Mouse (Mus musculus) limb, embryonic 12.5 days (tissue): ENCODE measurements at regions not wholly inside any gene's neighbourhood (a gene's known extent, or its start where the extent isn't known, plus 50 kb on each side); places are given as distances from the start of the nearest gene placed in this dataset.
A peak's percentile ranks its signal among the peaks of the same experiment; 100 is the strongest.

Experiments
- ATAC-seq: fragments of 200-750 bp; cut with Nextera tagmentation; 2 replicates; pipeline ENCODE4 v1.8.0; 2017; ENCODE audit warnings: low read depth, moderate TSS enrichment; ENCODE audit not compliant: insufficient number of reproducible peaks, insufficient read depth, low FRiP score, low TSS enrichment
- H3K27ac ChIP-seq: fragments of 300-500 bp; sonication (generic); 2 replicates; pipeline ENCODE4 v1.5.1; 2016; ENCODE audit warnings: mild to moderate bottlenecking, moderate library complexity
- H3K27me3 ChIP-seq: fragments of 300-500 bp; sonication (generic); 2 replicates; pipeline ENCODE4 v1.6.1; 2016; ENCODE audit warnings: mild to moderate bottlenecking, moderate library complexity
- H3K36me3 ChIP-seq: fragments of 300-500 bp; sonication (generic); 2 replicates; pipeline ENCODE4 v1.6.1; 2016; ENCODE audit warnings: mild to moderate bottlenecking, moderate library complexity
- H3K4me1 ChIP-seq: fragments of 300-500 bp; sonication (generic); replicated peaks from 2 replicates; pipeline ENCODE4 v1.6.1; 2016
- H3K4me2 ChIP-seq: fragments of 300-500 bp; sonication (generic); 2 replicates; pipeline ENCODE4 v1.6.1; 2016; ENCODE audit warnings: mild to moderate bottlenecking, moderate library complexity
- H3K4me3 ChIP-seq: fragments of 300-500 bp; sonication (generic); replicated peaks from 2 replicates; pipeline ENCODE4 v1.5.1; 2016; ENCODE audit warnings: mild to moderate bottlenecking
- H3K9ac ChIP-seq: fragments of 300-500 bp; sonication (generic); replicated peaks from 2 replicates; pipeline ENCODE4 v1.6.1; 2016; ENCODE audit warnings: mild to moderate bottlenecking, moderate library complexity
- H3K9me3 ChIP-seq: fragments of 300-500 bp; sonication (generic); 2 replicates; pipeline ENCODE4 v1.6.1; 2016; ENCODE audit warnings: mild to moderate bottlenecking, moderate library complexity
- WGBS: fragments of 180-500 bp; shearing (Covaris S2); methylation state at CpG from one replicate; pipeline ENCODE4 v1.1.7; 2016; 5-methylcytosine and 5-hydroxymethylcytosine counted together

- no peak for ATAC-seq
- Histone ChIP-seq H3K27me3 (peaks cover 6% of the 10 kb centered on the region; the same call in 1 of the 2 replicates), H3K36me3 (no peaks in the 10 kb centered on the region), H3K4me3 (no peak overlapping the region), H3K27ac (0 out of 2 replicates have a peak overlapping the region, but pooled peaks have one; percentile 23), H3K4me2 (no peak overlapping the region), H3K9me3 (no peaks in the 10 kb centered on the region), H3K4me1 (peaks cover 22% of the 10 kb centered on the region), H3K9ac (no peak overlapping the region)
- WGBS: 85% methylated on average over 2 of the region's 2 CpGs
Measured at GRCm38 (mm10) chr16:62470133-62470532, 316.5 kb downstream of the Nsun3 start.

- peaks cover 6% of the 10 kb centered on the region; the same call in 1 of the 2 replicates for H3K27me3 ChIP-seq
- H3K4me2 ChIP-seq: no peak overlapping the region
- no peak overlapping the region for H3K4me3 ChIP-seq
- peak; percentile 67; the same call in 1 of the 2 replicates for ATAC-seq
- WGBS: 31% methylated on average over 3 of the region's 3 CpGs
- H3K9me3 ChIP-seq: no peaks in the 10 kb centered on the region
- H3K27ac ChIP-seq: 0 out of 2 replicates have a peak overlapping the region, but pooled peaks have one; percentile 25
- no peak overlapping the region for H3K9ac ChIP-seq
- H3K36me3 ChIP-seq: no peaks in the 10 kb centered on the region
- H3K4me1 ChIP-seq: peaks cover 22% of the 10 kb centered on the region
Measured at GRCm38 (mm10) chr16:62469286-62469685, 317.3 kb downstream of the Nsun3 start.

DNA sequence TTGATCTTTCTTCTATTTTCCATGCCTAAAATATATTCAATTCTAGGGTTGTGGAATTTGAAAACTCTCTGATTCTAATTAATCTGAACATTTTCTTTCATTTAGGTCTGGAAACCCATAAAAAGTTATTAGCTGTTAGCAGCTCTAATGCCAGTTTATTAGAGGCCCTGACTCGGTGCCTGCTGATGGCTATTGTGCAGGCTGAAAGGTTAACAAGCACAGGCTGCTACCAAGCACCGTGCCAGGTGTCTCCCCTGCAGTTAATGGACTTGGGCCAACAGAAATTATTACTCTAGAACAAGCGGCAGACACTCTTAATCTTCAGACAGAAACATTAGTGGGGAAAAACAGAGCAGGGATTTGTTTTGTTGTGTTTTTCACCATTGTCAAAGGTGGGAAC lies 317.8 kb downstream of the Nsun3 start:
- H3K9me3 ChIP-seq: no peaks in the 10 kb centered on the region
- WGBS: 6% methylated on average over 3 of the region's 3 CpGs
- H3K4me3 ChIP-seq: no peak overlapping the region
- no peak overlapping the region for H3K27ac ChIP-seq
- peak; percentile 97 for ATAC-seq
- no peaks in the 10 kb centered on the region for H3K36me3 ChIP-seq
- H3K27me3 ChIP-seq: peaks cover 6% of the 10 kb centered on the region; the same call in 1 of the 2 replicates
- H3K4me2 ChIP-seq: no peak overlapping the region
- no peak overlapping the region for H3K9ac ChIP-seq
- H3K4me1 ChIP-seq: peaks cover 22% of the 10 kb centered on the region

- Histone ChIP-seq H3K27me3 (no peaks in the 10 kb centered on the region), H3K4me1 (no peaks in the 10 kb centered on the region), H3K36me3 (no peaks in the 10 kb centered on the region), H3K4me2 (no peak overlapping the region), H3K27ac (no peak overlapping the region), H3K9me3 (no peaks in the 10 kb centered on the region), H3K9ac (no peak overlapping the region), H3K4me3 (no peak overlapping the region)
- ATAC-seq: no peak
- 25% methylated on average over 4 of the region's 4 CpGs for WGBS
Measured at GRCm38 (mm10) chr16:62459949-62460551, 326.6 kb downstream of the Nsun3 start.

DNA sequence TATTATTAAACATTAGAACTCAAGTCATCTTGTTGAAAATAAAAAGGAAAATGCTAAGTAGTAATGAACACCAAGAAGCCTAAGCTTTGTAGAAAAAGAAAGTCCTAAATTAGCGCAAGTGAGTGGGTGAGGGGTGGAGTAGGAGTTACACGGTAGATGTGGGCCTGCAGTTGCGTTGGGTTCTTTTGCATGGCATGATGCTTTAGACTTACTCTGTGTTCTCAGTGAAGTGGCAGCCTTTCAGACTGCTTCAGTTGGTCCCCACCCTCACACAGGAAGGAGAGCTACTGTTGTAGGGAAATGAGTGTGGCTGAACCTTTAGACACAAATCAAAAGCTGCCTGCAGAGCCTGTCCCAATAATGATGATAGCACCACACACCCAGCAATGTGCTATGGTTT lies 336.9 kb downstream of the Nsun3 start:
- no peaks in the 10 kb centered on the region for H3K9me3 ChIP-seq
- no peak overlapping the region for H3K27ac ChIP-seq
- no peak overlapping the region for H3K4me2 ChIP-seq
- no peak overlapping the region for H3K9ac ChIP-seq
- no peak for ATAC-seq
- no peaks in the 10 kb centered on the region for H3K27me3 ChIP-seq
- 93% methylated on average over 3 of the region's 3 CpGs for WGBS
- H3K4me3 ChIP-seq: no peak overlapping the region
- no peaks in the 10 kb centered on the region for H3K4me1 ChIP-seq
- H3K36me3 ChIP-seq: no peaks in the 10 kb centered on the region

- no peak for ATAC-seq
- Histone ChIP-seq H3K27ac (no peak overlapping the region), H3K4me2 (no peak overlapping the region), H3K9me3 (no peaks in the 10 kb centered on the region), H3K4me1 (no peaks in the 10 kb centered on the region; the same call in 1 of the 2 replicates), H3K36me3 (no peaks in the 10 kb centered on the region), H3K9ac (no peak overlapping the region), H3K27me3 (no peaks in the 10 kb centered on the region), H3K4me3 (no peak overlapping the region)
- WGBS: 83% methylated on average over 3 of the region's 3 CpGs
Measured at GRCm38 (mm10) chr16:62447380-62447779, 339.2 kb downstream of the Nsun3 start.

- H3K4me1 ChIP-seq: no peaks in the 10 kb centered on the region; the same call in 1 of the 2 replicates
Measured at GRCm38 (mm10) chr16:62441197-62441596, 345.4 kb downstream of the Nsun3 start.

GRCm38 (mm10) chr16:62433125-62433524 lies 353.5 kb downstream of the Nsun3 start:
- Histone ChIP-seq H3K4me3 (no peak overlapping the region), H3K9me3 (no peaks in the 10 kb centered on the region), H3K27me3 (no peaks in the 10 kb centered on the region), H3K27ac (no peak overlapping the region), H3K36me3 (no peaks in the 10 kb centered on the region), H3K9ac (no peak overlapping the region), H3K4me1 (no peaks in the 10 kb centered on the region; the same call in 1 of the 2 replicates), H3K4me2 (no peak overlapping the region)
- 61% methylated on average over 2 of the region's 2 CpGs for WGBS
- no peak for ATAC-seq

More at GRCm38 (mm10) chr16:62441197-62441596, 345.4 kb downstream of the Nsun3 start:
- Histone ChIP-seq H3K9me3 (no peaks in the 10 kb centered on the region), H3K9ac (no peak overlapping the region), H3K27me3 (no peaks in the 10 kb centered on the region), H3K36me3 (no peaks in the 10 kb centered on the region), H3K4me2 (no peak overlapping the region), H3K4me3 (no peak overlapping the region), H3K27ac (no peak overlapping the region)
- 78% methylated on average over 4 of the region's 4 CpGs for WGBS
- ATAC-seq: no peak

GRCm38 (mm10) chr16:62414485-62414884 lies 372.1 kb downstream of the Nsun3 start:
- Histone ChIP-seq H3K36me3 (no peaks in the 10 kb centered on the region), H3K9me3 (no peaks in the 10 kb centered on the region), H3K27me3 (no peaks in the 10 kb centered on the region), H3K27ac (no peak overlapping the region), H3K4me3 (no peak overlapping the region), H3K4me1 (no peaks in the 10 kb centered on the region), H3K4me2 (no peak overlapping the region), H3K9ac (no peak overlapping the region)
- 33% methylated on average over 1 of the region's 1 CpGs for WGBS
- no peak for ATAC-seq

DNA sequence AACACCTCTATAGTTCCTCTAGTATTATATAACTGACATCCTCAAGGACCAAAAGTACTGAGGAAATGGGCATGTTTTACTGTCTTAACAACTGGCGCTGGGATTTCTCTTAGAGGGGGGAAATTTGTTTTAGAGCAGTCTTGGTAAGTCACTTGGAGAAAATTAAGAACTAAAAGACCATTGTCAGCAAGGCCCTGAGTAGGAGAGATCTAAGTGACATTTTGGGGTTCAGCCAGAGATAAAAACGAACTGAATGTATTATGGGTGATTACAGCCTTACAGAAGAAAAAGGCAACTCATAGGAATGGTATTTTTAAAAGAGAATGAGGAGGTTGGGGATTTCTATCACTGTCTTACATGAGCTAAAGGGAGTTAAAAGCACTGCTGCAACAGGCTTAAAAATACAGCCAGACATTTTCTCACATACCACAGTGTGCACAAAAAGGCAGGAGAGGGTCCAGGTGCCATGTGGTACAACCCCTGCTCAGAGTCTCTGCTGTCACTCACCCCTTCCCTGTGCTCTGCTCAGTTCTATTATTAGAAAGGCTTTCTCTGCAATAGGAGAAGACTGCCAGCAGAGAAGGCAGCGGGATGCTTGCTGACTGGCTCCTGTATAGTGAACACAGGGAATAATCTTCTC lies 379.0 kb downstream of the Nsun3 start:
- H3K4me2 ChIP-seq: no peak overlapping the region
- no peaks in the 10 kb centered on the region for H3K36me3 ChIP-seq
- no peak overlapping the region for H3K9ac ChIP-seq
- no peaks in the 10 kb centered on the region for H3K4me1 ChIP-seq
- no peak overlapping the region for H3K27ac ChIP-seq
- ATAC-seq: no peak
- no peak overlapping the region for H3K4me3 ChIP-seq
- H3K27me3 ChIP-seq: no peaks in the 10 kb centered on the region
- WGBS: 72% methylated on average over 3 of the region's 3 CpGs
- H3K9me3 ChIP-seq: no peaks in the 10 kb centered on the region

DNA sequence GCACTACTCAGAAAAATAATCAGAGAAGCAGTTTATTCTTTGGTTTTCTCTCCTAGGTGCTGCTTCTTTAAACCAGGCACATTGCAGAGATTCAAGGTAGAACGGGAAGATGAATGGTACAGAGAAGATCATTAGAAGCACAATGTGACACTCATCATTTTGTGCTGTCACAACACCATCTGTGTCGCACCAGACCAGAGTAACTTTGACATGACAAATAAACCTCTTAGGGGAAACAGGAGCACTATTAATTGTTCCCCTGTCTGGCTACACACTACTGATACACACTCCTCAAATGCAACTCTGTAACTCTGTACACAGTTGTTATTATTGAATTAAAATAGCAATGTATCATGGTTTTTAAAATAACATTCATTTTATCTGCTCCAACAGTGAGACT lies 380.2 kb downstream of the Nsun3 start:
- Histone ChIP-seq H3K27ac (no peak overlapping the region), H3K4me3 (no peak overlapping the region), H3K4me2 (no peak overlapping the region), H3K9ac (no peak overlapping the region), H3K36me3 (no peaks in the 10 kb centered on the region), H3K4me1 (no peaks in the 10 kb centered on the region), H3K9me3 (no peaks in the 10 kb centered on the region), H3K27me3 (no peaks in the 10 kb centered on the region)
- 68% methylated on average over 2 of the region's 2 CpGs for WGBS
- ATAC-seq: no peak

DNA sequence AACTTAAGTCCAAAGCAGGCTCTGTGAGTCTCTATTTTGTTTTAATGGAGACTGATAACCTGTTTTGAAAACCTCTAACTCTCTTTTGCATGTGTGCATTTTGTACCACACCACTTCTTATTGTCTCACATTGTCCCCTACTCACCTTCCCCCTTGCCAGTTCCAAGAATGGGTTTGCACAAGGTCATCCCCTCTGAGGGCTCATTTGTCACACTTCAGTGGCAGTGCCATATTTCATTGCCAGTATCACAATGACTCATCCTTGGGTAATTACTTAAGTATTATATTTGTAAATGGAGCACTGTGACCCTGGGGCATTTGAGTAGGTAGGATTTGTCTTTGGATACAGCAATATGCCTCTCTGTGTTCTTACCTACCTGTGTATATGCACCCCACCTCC lies 429.3 kb downstream of the Nsun3 start:
- no peaks in the 10 kb centered on the region for H3K4me1 ChIP-seq
- no peak overlapping the region for H3K9ac ChIP-seq
- H3K27ac ChIP-seq: no peak overlapping the region
- H3K4me3 ChIP-seq: no peak overlapping the region
- H3K36me3 ChIP-seq: no peaks in the 10 kb centered on the region
- H3K27me3 ChIP-seq: no peaks in the 10 kb centered on the region
- no peaks in the 10 kb centered on the region for H3K9me3 ChIP-seq
- no peak overlapping the region for H3K4me2 ChIP-seq
- no peak for ATAC-seq
